Mouse (Mus musculus) liver, embryonic 12.5 days (tissue): ENCODE measurements around the gene Tas2r135. TPM values are rescaled to one million over a fixed set of nuclear protein-coding genes. Genes with fewer than 3 reads are reported as not detected.
A peak's percentile ranks its signal among the peaks of the same experiment; 100 is the strongest.

Experiments used
- ATAC-seq: fragments of 200-750 bp; cut with Nextera tagmentation; 2 replicates; pipeline ENCODE4 v1.8.0; 2017; ENCODE audit warnings: moderate number of reproducible peaks, mild to moderate bottlenecking, moderate library complexity
- H3K27ac ChIP-seq: fragments of 300-500 bp; sonication (generic); 2 replicates; pipeline ENCODE4 v1.5.1; 2016; ENCODE audit warnings: mild to moderate bottlenecking
- H3K27me3 ChIP-seq: fragments of 300-500 bp; sonication (generic); replicated peaks from 2 replicates; pipeline ENCODE4 v1.6.1; 2016; ENCODE audit warnings: mild to moderate bottlenecking, moderate library complexity
- H3K36me3 ChIP-seq: fragments of 300-500 bp; sonication (generic); 2 replicates; pipeline ENCODE4 v1.6.1; 2016; ENCODE audit warnings: mild to moderate bottlenecking, moderate library complexity
- H3K4me1 ChIP-seq: fragments of 300-500 bp; sonication (generic); 2 replicates; pipeline ENCODE4 v1.6.1; 2016
- H3K4me2 ChIP-seq: fragments of 300-500 bp; sonication (generic); 2 replicates; pipeline ENCODE4 v1.6.1; 2016; ENCODE audit warnings: mild to moderate bottlenecking, moderate library complexity
- H3K4me3 ChIP-seq: fragments of 300-500 bp; sonication (generic); 2 replicates; pipeline ENCODE4 v1.5.1; 2016; ENCODE audit warnings: mild to moderate bottlenecking, moderate library complexity
- H3K9ac ChIP-seq: fragments of 300-500 bp; sonication (generic); 2 replicates; pipeline ENCODE4 v1.6.1; 2016; ENCODE audit warnings: mild to moderate bottlenecking, moderate library complexity
- H3K9me3 ChIP-seq: fragments of 300-500 bp; sonication (generic); replicated peaks from 2 replicates; pipeline ENCODE4 v1.6.1; 2016; ENCODE audit warnings: mild to moderate bottlenecking, moderate library complexity
- WGBS: fragments of 180-500 bp; shearing (Covaris S2); methylation state at CpG from one replicate; pipeline ENCODE4 v1.1.7; 2016; ENCODE audit not compliant: insufficient replicate concordance; 5-methylcytosine and 5-hydroxymethylcytosine counted together
- polyA plus RNA-seq: library from polyadenylated mRNA; unstranded; fragments of >200 nt; fragmentation: Nextera tagmentation; extraction: Ambion mirVana; gene quantifications from 2 replicates; pipeline ENCODE4 v1.2.1, GENCODE M21; 2016

The Tas2r135 gene
- not detected in 2 replicates for polyA plus RNA-seq

DNA sequence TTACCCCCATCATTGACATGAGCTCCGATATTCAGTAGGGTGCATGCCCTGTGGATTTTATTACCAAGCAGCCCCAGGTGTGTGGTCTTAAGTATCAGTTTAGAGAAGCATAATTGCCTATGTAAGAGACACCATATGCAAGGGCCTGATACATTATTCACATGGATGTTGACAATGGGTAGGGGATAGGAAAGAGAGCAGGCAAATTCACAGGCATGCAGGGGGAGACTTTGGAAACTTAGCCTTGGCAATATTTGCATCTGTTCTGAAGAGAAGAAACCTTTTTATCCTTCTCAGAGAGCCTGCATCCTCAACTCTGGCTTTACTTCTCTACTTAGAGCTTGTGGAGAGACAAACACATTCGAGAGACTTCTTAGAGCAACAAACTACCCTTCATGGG, at the start of gene Tas2r135:
Tas2r135 (plus strand) TSS at position 301 of the 400 bp plus-strand sequence.
- Histone ChIP-seq H3K4me1 (no peaks in the 10 kb centered on the region), H3K9me3 (no peaks in the 10 kb centered on the region), H3K9ac (no peak within 1 kb of the TSS), H3K36me3 (no peaks in the 10 kb centered on the region), H3K27ac (no peak within 1 kb of the TSS), H3K4me2 (no peak within 1 kb of the TSS), H3K27me3 (no peaks in the 10 kb centered on the region), H3K4me3 (no peak within 1 kb of the TSS)
- WGBS, result 68% methylated on average over 2 of the region's 2 CpGs
- ATAC-seq, result no peak

DNA sequence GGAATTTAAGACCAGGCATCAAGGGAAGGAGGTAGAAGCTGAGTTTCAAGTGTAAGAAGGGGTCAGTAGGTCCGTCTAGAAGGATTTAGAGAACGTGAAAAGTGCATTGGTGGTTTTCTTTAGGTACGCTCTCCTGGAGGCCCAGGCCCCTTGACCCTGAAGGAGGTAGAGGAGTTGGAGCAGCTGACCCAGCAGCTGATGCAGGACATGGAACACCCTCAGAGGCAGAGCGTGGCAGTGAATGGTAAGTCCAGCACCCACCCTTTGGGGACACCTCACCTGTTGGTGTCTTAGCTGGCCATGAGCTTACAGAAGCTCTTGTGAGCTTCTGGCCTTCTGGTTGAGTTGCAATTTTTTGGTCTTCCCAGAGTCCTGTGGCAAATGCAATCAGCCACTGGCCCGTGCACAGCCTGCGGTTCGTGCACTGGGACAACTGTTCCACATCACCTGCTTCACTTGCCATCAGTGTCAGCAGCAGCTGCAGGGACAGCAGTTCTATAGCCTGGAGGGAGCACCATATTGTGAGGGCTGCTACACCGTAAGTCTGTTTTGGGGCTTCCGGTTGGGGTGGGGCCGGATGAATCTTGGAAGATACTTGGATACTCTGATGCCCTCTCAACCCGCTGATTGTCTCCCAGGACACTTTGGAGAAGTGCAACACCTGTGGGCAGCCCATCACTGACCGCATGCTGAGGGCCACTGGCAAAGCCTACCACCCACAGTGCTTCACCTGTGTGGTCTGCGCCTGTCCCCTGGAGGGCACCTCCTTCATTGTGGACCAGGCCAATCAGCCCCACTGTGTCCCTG, 49.2 kb upstream of the Tas2r135 start:
- H3K4me3 ChIP-seq, result no peak overlapping the region
- no peak for ATAC-seq
- H3K27ac ChIP-seq, result no peak overlapping the region
- WGBS, result 84% methylated on average over 13 of the region's 13 CpGs
- H3K9me3 ChIP-seq, result no peaks in the 10 kb centered on the region
- H3K4me1 ChIP-seq, result peaks cover 43% of the 10 kb centered on the region
- H3K4me2 ChIP-seq, result no peak overlapping the region
- H3K9ac ChIP-seq, result no peak overlapping the region
- no peaks in the 10 kb centered on the region for H3K27me3 ChIP-seq
- peaks cover 74% of the 10 kb centered on the region for H3K36me3 ChIP-seq

DNA sequence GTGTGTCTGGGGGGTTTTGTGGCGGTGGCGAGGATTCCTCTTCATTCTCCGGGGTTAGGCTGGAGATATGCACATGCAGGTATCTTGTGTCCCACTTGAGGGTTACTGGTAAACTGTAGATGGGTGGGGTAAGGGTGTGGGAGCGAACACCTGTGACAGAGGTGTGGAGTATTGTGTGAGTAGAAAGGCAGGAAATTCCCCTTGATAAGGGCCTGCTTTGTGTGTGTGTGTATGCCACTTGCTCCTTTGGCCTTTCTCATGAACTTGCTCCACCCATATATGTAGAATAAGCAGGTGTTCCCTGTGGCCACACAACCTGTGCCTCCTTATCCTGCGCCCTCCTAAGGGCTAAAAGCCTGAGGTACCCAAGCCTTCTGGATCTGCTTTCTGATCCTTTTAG, 48.3 kb upstream of the Tas2r135 start:
- Histone ChIP-seq H3K4me3 (no peak overlapping the region), H3K27me3 (no peaks in the 10 kb centered on the region), H3K36me3 (peaks cover 68% of the 10 kb centered on the region), H3K9me3 (no peaks in the 10 kb centered on the region), H3K27ac (no peak overlapping the region), H3K9ac (no peak overlapping the region), H3K4me2 (no peak overlapping the region), H3K4me1 (peaks cover 34% of the 10 kb centered on the region)
- no peak for ATAC-seq
- 78% methylated on average over 5 of the region's 5 CpGs for WGBS

DNA sequence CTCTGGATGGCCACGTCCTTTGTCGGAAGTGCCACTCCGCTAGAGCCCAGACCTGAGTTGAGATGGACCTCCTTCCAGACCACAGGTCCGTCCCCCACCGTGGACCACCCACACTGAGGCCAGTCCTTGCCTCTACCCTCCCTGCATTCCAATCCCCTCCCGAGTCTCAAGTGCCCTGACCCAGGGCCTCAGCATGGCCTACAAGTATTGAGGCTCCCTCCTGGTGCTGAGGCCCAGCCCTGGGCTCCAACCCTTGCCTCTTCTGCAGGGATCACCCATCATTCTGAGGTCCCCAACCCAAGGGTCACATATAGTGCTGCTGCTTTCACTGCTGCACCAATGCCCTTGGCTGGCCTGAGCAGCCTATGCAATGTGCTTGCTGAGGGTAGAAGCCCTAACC, 47.3 kb upstream of the Tas2r135 start:
- 80% methylated on average over 6 of the region's 6 CpGs for WGBS
- H3K4me3 ChIP-seq, result no peak overlapping the region
- no peak overlapping the region for H3K9ac ChIP-seq
- H3K27ac ChIP-seq, result no peak overlapping the region
- H3K27me3 ChIP-seq, result no peaks in the 10 kb centered on the region
- no peak for ATAC-seq
- H3K9me3 ChIP-seq, result no peaks in the 10 kb centered on the region
- H3K4me1 ChIP-seq, result peaks cover 32% of the 10 kb centered on the region
- peaks cover 62% of the 10 kb centered on the region for H3K36me3 ChIP-seq
- no peak overlapping the region for H3K4me2 ChIP-seq

DNA sequence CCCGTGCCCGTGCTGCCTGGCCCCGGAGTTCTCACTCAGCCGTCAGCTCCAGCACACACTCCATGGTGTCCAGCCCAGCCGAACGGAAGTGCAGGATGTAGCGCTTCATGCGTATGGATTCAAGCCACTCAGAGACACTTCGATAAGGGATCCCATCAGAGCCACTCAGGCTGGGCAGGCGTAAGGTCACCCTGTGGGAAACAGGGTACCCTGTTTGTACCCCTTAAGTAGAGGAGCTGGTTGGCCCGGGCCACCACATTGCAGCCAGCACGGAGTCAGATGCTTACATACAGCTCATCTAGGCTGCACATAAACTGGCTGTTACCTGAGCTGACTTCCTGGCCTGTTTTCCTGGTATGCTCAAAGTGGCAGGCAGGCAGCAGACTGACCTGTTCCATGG, 46.3 kb upstream of the Tas2r135 start:
- Histone ChIP-seq H3K36me3 (peaks cover 62% of the 10 kb centered on the region), H3K27ac (no peak overlapping the region), H3K9me3 (no peaks in the 10 kb centered on the region), H3K27me3 (no peaks in the 10 kb centered on the region), H3K9ac (no peak overlapping the region), H3K4me3 (no peak overlapping the region), H3K4me2 (no peak overlapping the region), H3K4me1 (peaks cover 24% of the 10 kb centered on the region)
- ATAC-seq, result no peak
- WGBS, result 84% methylated on average over 12 of the region's 12 CpGs

DNA sequence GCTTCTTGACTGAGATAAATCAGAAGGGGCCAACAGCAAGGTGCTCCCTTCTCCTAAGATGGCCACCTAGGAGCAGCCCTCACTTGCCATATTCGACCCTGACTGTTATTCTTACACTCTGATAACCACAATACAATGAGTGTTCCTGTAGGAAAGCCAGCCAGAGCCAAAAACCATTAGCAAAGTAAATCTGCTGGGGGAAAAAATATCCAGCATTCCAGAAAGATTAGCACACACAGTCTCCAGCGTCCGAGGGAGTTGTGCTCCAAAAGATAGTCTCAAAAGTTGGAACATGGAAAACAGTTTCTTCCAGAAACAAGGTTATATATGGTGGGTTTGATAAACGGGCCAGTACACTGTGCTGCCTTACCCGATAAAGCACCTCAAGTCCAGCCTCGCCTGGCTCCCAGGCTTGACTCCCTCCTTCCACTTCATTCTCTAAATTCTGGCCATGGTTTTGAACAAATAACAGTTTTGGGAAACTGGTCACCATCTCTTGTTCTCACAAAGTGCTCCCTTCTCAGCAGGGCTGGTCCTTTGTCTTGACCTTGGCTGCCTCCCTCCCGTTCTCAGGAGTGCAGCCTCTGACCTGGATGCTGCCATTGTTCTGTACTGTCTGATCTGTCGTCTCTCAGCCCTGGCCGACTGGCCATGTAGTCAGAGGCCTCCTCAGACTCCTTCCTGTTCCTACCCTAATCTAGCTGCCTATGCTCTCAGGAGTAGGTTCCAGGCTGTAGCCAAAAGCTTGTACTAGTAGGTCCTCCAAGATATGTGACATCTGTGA, 45.7 kb upstream of the Tas2r135 start:
- Histone ChIP-seq H3K4me2 (no peak overlapping the region), H3K4me1 (peaks cover 17% of the 10 kb centered on the region), H3K9me3 (no peaks in the 10 kb centered on the region), H3K36me3 (peaks cover 61% of the 10 kb centered on the region), H3K4me3 (no peak overlapping the region), H3K27me3 (no peaks in the 10 kb centered on the region), H3K9ac (no peak overlapping the region), H3K27ac (no peak overlapping the region)
- WGBS, result 65% methylated on average over 9 of the region's 9 CpGs
- no peak for ATAC-seq

DNA sequence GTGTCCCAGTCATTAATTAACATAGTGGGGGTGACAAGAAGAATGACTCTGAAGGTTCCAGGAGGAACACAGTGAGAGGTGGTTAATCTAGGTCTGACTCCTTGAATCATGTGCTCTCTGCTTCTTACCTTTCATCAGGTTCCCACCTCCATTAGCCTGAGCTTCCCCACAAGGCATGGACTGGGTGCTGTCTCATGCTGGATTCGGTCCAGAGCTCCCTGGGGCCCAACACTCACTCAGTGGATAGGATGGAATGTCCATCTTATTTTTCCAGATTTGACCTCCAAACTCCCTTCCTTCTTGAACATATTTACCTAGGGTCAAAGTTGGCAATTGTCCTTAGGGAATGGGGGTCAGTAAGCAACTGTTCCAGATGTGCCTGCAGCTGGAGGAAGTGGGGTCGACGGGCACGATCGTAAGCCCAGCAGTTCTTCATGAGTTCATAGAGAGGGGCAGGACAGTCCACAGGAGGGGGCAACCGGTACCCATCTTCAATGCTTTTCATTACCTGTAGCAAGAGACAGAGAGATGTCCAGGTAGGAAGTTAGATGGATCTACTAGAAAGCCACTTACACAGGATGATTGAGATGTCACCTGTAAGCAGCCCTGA, 44.9 kb upstream of the Tas2r135 start:
- no peak overlapping the region for H3K27ac ChIP-seq
- WGBS, result 74% methylated on average over 6 of the region's 6 CpGs
- peaks cover 54% of the 10 kb centered on the region for H3K36me3 ChIP-seq
- no peak for ATAC-seq
- H3K27me3 ChIP-seq, result no peaks in the 10 kb centered on the region
- no peak overlapping the region for H3K4me2 ChIP-seq
- H3K4me1 ChIP-seq, result peaks cover 9% of the 10 kb centered on the region; the same call in 1 of the 2 replicates
- H3K9me3 ChIP-seq, result no peaks in the 10 kb centered on the region
- H3K9ac ChIP-seq, result no peak overlapping the region
- no peak overlapping the region for H3K4me3 ChIP-seq

DNA sequence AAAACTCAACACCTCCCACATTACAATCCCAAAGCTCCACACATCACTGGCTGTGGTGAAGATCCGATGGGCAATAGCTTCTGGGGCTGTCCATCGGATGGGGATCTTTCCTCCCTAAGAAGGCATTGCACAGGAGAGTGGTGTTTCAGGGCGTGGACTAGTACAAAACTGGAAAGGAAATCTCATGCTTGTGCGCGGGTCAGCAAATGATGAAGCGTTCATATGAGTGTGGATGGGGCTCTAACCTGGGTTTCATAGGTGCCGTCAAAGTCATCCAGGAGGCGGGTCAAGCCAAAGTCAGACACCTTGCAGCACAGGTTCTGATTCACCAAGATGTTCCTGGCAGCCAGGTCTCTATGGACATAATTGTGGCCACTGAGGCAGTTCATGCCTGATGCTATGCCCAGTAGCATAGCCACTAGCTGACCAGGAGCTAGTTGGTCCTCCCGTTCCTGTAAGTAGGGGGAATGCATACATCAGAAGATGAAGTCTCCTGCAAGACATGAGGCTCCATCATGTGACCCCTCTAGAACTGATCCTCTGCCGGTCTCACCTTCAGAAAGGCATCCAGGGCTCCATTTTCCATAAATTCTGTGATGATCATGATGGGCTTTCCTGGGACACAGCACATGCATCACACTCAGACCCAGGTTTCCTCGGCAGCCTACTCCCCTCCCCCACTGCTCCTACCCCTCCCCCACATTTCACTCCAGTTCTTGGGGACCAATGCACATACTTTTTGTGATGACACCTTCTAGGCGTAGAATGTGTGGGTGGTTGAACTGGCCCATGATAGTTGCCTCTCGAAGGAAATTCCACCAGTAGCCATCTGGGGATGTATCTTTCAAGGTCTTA, 44.0 kb upstream of the Tas2r135 start:
- Histone ChIP-seq H3K9me3 (no peaks in the 10 kb centered on the region), H3K9ac (no peak overlapping the region), H3K4me1 (peaks cover 9% of the 10 kb centered on the region; the same call in 1 of the 2 replicates), H3K36me3 (peaks cover 44% of the 10 kb centered on the region), H3K27me3 (no peaks in the 10 kb centered on the region), H3K4me3 (no peak overlapping the region), H3K27ac (no peak overlapping the region), H3K4me2 (no peak overlapping the region)
- WGBS, result 74% methylated on average over 13 of the region's 13 CpGs
- ATAC-seq, result no peak

DNA sequence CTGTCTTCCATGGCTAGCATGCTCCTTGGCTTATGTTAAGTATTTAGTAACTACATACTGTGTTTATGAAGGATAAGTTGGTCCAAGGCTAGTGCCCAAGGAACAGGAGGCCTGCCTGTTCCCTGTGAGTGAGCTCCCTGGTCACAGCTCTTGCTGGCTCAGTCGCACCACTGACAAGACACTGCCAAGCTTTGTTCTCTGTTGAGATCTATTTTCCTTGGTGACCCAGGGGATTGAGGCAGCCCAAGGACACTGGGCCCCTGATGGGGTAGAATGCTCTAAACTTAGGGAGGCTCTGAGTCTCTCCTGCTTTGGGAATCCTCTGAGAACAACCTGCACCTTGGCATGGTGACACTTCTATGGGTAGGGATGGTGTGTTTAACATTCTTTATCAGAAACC, 43.2 kb upstream of the Tas2r135 start:
- Histone ChIP-seq H3K4me1 (peaks cover 9% of the 10 kb centered on the region; the same call in 1 of the 2 replicates), H3K9ac (no peak overlapping the region), H3K36me3 (peaks cover 36% of the 10 kb centered on the region), H3K4me2 (no peak overlapping the region), H3K4me3 (no peak overlapping the region), H3K27me3 (no peaks in the 10 kb centered on the region), H3K27ac (no peak overlapping the region), H3K9me3 (no peaks in the 10 kb centered on the region)
- ATAC-seq, result no peak
- WGBS, result 65% methylated on average over 1 of the region's 1 CpGs

DNA sequence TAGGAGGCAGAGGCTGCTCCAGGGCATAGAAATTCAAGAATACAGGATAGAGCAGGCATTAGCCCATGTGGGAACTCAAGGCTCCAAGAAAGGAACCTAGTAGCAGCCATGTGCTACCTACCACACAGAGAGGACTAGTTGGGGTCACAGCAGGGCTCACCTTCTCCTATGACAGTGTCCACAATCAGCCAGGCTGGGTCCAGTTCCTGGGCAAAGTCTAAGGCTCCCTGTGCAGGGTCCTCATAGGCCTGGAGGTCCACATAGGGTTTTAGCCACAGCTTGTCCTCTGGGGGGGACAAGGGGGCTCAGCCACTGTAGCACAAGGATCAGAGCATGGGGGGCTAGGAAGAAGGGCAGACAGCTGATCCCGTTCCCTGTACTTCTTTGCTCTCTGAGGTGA, 42.7 kb upstream of the Tas2r135 start:
- H3K4me1 ChIP-seq, result peaks cover 9% of the 10 kb centered on the region; the same call in 1 of the 2 replicates
- peaks cover 32% of the 10 kb centered on the region for H3K36me3 ChIP-seq
- no peak overlapping the region for H3K9ac ChIP-seq
- H3K27ac ChIP-seq, result no peak overlapping the region
- 0 out of 2 replicates have a peak, but pooled peaks have one; percentile 19 for ATAC-seq
- H3K9me3 ChIP-seq, result no peaks in the 10 kb centered on the region
- no peak overlapping the region for H3K4me2 ChIP-seq
- H3K4me3 ChIP-seq, result no peak overlapping the region
- 74% methylated on average over 1 of the region's 1 CpGs for WGBS
- H3K27me3 ChIP-seq, result no peaks in the 10 kb centered on the region

DNA sequence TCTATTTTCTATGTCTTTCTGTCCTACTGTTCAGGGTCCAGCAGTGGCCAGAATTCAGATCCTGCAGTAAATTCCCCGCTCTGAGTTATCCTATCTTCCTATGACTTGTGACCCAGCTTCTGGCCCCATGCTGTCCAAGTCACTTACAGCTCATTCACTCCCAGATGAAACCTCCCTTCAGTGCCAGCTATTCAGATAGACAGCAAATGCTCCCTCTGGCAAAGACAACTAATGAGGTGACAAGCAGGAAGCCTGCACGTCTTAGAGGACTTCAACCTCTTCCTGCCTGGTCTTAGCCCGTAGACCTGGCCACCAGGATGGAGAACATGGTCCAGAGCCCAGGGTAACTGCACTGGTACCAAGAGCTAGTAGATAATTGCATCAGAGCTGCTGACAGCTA, 42.3 kb upstream of the Tas2r135 start:
- H3K9ac ChIP-seq, result no peak overlapping the region
- no peak overlapping the region for H3K27ac ChIP-seq
- peaks cover 27% of the 10 kb centered on the region for H3K36me3 ChIP-seq
- ATAC-seq, result no peak
- peaks cover 9% of the 10 kb centered on the region; the same call in 1 of the 2 replicates for H3K4me1 ChIP-seq
- no peaks in the 10 kb centered on the region for H3K9me3 ChIP-seq
- H3K4me2 ChIP-seq, result no peak overlapping the region
- H3K4me3 ChIP-seq, result no peak overlapping the region
- no peaks in the 10 kb centered on the region for H3K27me3 ChIP-seq
- WGBS, result 34% methylated on average over 3 of the region's 3 CpGs
